Mouse (Mus musculus) kidney, adult 8-10 months (tissue): ENCODE data around the gene Gm11084.
"Not testable (repeated sequence)": the region's sequence is repeated elsewhere in the genome, so short reads cannot be mapped to it uniquely, and the experiment has no call there.

Experiments used
- DNase-seq, 2 experiments: peaks; one replicate each; pipeline ENCODE4 v3.0.0; 2022

Gm11084 gene

DNA sequence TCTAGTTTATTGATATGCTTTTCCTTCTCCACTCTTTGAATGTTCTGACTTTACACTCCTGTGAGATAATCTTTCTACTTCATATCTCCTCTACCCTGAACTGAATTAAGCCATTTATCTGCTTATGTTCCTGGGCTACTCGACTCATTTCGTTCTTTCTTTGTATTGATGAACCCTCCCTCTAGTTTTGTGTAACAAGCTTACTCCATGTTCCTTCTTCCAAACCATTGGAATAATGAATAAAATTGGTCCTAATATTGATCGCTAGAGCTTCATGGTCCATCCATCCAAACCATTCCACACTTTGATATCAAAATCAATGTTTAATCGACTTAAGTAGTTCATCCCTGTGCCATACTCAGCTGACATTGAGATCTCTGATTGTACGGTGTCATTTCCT, at the start of gene Gm11084:
Gene Gm11084, minus strand, starts transcription at position 101 of the 400 bp plus-strand sequence.
- DNase-seq: no peak

DNA sequence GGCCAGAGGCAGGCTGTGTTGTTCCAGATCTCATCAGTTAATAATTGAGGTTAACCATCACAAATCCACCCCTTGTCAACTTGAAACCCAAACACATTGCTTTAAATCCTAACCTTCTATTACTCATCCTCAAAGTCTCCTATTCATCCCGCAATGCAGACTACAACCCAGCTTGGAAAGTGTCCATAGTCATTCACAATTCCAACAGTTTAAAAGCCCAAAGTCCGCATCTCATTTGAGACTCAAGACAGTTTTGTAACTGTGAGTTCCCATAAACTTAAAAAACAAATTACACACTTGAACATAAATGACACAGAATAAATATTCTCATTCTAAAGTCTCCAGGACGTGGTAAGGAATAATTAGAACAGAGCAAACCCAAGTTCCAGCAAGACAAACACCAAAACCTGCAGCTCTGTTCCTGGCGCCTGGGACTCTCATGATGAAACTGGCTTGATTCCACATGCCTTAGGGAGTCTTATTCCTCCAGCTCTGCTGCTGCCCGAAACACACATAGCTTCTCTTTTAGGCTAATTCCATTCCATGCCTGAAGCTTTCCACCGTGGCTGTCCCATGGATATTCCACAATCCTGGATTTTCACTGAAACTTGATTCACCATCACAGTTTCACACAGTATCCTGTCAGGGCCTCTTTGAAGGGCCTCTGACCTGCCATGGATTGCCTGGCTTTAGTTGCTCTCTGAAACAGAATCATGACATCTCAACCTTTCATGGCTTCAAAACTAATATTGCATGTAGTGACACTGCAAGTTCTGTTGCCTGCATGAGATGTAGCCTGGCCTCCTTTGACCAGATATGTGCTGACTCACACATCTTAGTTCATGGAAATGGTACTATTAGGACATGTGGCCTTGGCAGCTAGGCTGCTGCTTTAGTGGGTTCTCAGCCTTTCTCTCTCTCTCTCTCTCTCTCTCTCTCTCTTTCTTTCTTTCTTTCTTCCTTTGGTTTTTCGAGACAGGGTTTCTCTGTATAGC, 44.8 kb upstream of the Gm11084 start:
- no peak for DNase-seq

DNA sequence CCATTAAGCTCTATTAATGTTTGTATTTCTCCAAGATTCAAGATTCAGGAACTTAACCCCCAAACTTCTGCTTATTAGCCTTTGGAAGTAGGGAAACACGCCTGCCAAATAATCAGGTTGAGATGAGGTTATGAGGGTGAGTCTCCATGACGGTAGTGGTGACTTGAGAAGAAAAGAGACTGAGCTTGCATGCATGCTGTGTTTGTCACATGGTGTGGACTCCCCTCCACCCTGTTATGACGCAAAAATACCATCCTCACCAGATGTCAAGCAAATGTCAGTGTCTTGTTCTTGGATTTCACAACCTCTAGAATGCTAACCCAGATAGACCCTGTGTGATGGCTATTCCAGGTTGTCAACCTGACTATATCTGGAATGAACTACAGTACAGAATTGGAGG, 43.3 kb upstream of the Gm11084 start:
- DNase-seq: no peak

DNA sequence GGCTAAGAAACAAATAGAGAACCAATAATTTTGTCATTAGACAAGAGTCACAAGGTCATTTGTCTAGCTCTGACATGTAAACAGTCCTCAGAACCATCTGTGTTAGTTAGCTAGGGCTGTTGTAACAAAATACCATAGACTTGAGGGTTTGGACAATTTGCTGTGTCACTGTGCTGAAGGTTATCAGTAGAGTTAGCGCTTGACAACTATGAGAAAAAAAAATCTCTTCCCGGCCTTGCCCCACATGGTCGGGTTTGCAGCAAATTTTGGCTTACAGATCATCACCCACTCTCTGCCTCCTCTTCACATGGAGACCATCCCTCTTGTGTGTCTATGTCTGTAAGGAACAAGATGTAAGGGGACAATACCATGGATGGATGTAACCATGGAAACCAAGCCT, 41.5 kb upstream of the Gm11084 start:
- DNase-seq: no peak

DNA sequence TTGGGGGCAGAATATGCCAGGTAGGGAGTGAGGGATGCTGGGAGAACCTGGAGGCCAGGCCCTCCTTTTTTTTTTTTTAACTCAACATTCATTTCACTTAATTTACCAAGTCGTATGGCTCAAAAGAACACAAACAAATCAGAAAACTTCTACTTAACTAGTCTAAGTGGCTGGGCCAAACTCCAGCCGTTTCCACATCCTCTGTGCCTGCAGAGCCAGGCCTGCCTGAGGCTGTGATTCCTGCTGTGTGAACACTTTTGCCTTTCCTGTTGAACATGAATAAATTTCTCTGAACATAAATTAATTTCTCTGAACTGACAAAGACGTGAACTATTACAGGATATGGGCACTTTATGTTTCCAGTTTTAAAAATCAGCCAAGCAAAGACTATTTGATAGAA, 40.6 kb upstream of the Gm11084 start:
- no peak for DNase-seq

DNA sequence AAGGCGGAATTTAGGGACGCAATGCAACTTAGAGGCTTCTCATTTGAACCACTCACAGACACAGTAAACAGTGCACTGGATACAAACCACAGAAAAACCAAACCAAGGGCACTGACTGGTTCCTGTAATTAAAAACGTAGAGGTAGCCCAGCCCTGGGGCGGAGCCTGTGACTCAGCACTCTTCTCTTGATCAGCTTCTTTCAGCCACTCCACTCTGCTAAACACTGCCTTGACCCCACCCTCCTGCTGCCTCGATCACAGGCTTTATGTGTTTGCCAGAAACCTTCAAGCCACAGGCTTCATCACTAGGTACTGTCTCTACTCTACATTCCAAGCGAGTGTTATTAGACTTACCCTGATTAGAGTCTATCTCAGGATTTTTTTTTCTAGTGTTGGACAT, 37.3 kb upstream of the Gm11084 start:
- no peak for DNase-seq

DNA sequence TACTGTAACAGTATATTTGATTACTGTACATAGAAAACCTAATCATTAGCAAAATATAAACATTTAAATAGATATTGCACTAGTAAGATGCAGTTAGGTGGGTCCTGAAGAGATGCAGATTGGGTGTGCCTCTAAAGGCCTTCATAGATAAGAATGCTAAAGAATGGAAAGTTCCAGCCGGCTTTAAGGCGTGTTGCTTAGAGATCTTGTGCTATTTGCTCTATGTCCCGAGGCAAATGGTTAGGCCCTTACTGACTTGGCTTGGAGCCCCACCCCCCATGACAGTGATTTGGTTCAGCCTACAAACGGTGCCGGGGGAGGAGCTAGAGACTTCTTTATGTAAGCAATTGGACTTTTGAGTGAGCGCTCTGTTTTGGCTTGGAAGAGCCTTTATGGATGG, 34.5 kb upstream of the Gm11084 start:
- DNase-seq: no peak

DNA sequence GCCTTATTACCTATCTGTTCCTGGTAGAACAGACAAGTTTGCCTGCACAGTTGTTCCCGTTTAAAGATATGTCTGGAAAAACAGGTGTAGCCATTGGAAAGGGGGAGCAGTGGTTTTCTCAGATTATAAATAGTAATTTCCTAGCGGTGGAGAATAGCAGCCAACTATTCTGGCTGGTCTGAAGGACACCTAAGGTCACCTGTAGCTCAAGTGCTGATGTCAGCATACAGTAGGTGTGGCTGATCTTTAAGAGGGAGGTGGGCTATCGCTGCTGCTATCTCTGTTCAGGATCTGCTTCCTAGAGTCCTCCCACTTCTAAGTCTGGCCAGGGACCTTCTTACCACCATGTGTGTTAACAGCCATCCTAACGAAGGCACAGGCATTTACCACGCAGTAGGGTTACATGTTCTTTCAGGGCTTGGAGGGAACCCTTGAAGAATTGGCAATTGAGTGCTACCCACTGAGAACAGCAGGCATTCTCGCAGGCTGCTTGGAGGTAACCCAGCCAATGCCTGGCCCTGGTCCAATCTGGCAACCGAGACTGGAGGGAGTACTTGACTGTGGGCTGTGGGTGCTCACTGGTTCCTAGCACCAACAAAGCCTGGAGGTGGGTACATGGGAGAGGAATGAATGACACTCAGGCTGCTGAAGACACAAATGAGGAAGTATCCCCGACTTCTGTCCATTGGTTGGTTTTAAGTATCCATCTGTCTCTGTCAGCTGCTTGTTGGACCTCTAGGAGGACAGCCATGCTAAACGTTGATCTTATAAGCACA, 33.0 kb upstream of the Gm11084 start:
- peak; percentile 14 to 31 for DNase-seq

DNA sequence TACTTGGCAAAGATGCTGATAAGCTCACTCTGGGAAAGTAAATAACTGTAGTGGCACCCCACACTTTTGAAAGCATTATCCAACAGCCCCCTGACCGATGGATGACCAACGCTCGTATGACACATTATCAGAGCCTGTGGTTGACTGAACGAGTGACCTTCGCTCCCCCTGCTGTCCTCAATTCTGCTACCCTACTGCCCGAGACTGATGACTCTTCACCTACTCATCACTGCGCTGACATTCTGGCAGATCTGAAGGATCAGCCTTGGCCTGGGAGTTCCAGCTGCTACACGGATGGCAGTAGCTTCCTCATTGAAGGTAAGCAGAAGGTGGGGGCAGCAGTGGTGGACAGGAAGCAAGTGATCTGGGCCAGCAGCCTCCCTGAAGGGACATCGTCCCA, 27.5 kb upstream of the Gm11084 start:
- not testable (repeated sequence) for DNase-seq

DNA sequence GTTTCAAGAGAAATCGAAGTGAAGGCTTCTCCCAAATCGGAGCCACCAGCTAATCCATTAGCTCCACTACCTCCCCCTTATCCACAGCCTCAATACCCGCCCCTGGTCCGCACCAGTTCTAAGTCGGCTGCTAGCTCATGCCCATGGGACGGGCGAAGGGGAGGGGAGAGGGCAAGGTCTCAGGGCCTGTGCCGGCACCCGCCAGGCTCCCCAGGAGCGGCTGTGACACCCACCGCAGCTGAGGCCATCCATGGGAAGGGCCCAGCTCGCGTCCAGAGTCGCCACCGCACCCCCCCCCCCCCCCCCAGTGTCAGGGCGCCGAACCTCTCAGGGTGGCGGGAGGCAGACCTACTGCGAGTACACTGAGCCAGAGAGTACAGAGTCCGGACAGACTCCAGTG, 26.1 kb upstream of the Gm11084 start:
- no peak for DNase-seq

DNA sequence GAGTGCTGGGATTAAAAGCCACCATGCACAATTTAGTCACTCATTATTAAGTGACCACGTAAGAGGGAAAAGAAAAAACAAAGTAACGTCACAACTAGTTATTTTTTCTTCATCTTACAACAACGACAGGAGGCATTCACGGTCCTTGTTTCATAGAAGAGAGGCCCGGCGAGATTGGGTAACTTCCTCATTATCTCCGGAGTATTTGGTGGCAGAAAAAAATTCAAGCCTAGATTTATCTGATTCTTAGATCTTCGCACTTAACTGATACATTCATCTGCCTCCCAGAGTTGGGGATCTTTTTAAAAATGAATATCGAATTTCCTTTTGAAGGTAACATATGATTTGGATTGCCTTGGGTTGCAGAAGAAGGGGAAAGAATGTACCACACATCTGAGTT, 21.0 kb upstream of the Gm11084 start:
- no peak for DNase-seq

DNA sequence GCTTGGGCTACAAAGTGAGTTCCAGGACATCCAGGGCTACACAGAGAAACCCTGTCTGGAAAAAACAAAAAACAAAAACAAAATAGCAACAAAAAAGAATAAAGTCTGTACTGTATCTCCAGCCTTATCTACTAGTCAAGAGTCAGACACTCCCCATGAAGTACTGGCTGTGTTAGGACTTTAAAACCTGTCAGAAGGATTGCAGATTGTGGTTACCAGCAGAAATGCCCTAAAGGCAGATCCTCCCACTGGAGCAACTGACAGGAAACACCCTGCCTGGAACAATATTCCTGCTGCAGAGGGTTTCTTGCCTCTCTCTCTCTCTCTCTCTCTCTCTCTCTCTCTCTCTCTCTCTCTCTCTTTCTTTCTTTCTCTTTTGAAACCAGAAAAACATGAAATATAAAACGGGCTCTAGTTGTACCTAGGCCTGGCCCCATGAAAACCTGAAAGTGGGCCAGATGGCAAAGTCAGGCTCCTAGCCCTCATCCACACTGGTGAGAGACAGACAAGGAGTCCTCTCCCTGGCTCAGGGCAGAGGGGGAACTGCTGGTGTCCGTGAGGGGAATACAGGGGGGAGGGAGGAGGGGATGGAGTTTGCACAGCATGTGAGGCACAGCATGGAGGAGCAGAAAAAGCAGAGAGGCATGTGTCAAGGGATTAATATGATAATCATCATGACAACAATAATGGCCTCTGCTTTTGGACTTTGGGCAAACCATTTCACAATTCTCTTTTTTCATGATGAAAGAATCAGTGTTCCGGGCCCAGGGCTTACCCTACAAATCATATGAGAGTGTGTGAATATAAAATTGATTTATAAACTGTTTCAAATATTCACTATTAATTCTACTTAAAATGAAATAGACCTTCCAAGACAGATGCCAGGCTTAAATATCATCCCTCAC, 19.3 kb upstream of the Gm11084 start:
- DNase-seq: no peak

DNA sequence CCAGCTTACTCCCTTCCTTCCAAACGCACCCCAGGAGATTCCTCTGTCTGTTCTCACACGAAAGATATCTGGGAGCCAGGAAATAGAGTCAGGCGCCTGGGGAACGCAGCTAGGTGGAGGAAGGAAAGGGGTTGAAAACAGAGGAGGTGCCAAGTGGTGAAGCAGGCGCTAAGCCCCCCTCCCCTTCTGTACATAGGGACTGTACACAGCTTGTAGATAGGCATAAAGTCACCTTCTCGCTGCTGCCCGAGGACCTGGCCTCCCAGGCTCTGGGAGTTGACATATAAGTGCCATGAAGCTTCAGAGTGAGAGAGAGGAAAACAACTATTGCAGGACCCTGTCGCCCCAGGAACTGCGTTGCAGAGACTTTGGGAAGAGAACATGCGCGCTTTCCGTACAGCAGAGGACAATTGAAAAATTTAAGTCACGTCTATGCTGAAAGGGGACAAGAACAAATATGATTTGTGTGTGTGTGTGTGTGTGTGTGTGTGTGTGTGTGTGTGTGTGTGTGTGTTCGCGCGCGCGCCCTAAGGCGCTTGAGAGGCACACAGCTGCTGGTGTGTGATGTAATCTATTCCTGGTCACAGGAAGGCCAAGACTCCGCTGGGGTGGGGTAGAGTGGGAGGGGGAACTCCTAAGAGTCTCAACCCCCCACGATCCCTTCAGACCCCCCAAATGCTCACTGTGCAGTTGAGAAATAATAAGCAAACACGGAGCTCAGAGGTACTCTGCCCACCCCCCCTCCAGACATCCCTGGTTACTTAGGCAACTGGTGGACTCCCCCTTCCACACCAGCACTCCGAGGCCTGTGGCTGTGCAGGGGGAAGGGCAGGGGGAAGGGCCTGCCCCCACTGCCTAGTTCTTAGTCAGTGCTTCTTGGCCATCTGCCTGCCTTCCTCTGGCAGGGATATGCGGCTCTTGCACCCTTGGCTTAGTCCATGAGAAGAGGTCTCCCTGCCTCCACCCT, 17.5 kb upstream of the Gm11084 start:
- peak; percentile 38 to 47 for DNase-seq

DNA sequence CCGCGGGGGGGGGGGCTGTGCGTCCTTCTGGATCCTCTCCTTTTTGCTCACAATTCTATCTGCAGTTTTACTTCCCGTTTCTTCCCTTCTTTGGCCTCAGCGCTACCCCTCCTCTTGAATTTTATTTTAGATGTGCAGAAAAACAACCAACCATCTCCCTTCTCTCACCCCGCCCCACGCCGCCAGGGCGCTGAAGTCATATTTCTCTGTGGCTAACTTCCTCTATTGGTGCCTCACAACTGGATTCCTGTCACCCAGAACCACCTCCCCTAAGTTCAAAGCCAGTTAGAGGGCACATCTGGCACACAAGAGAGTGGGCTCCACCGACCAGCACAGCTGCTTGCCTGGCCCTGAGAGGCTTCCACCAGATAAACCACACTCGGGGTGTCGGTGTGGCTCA, 16.5 kb upstream of the Gm11084 start:
- DNase-seq: peak in 1 of 2 experiments; percentile 15

DNA sequence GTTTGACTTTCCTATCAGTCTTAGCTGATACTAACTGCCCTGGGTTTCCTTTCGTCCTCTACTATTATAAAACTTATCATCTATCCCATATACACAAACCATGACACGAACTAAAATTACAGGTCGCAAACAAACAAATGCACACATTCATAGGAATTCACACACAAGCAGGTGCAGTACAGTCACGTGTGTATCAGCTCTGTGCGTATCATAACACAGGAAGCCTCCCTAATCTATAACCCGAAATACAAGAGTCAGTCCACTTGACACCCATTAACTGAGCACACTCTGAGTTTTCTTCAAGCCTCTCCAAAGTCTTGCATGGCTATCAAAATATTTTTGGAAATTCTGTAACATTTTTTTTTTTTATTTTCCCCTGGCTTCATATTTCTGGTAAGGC, 15.9 kb upstream of the Gm11084 start:
- no peak for DNase-seq

DNA sequence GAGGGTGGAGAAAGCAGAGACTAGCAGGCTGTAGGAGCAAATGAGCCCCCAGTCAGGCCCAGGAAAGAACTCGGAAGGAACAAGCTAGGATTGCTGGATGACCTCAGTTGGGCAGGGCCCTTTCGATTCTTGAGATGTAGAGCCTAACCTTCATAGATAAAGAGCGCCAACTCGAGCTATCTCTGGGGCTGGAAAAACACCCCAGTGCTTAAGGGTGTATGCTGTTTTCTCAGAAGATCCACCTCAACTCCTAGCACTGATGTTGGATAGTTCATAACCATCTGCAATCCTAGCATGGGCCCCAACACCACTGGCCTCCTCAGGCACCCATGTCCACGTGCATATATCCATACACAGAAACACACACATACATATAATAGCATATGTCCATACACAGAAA, 15.5 kb upstream of the Gm11084 start:
- DNase-seq: no peak

DNA sequence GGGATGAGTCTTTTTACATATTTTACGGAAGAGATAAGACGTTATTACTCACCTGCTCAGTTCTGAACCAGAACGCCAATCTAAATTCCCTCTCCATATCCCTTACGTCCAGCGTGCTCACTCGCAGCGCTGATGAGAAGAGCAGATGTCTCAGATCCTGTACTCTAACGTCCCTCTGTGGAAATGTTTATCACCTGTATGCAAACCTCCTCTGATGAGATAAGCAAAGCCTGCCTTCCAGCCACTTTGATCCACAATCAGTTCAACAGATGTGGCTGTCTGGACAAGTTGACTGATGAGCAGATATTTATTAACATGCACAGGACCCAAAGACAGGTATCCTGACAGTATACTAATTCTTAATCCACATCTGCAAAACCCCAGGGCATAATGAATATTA, 13.7 kb upstream of the Gm11084 start:
- no peak for DNase-seq

DNA sequence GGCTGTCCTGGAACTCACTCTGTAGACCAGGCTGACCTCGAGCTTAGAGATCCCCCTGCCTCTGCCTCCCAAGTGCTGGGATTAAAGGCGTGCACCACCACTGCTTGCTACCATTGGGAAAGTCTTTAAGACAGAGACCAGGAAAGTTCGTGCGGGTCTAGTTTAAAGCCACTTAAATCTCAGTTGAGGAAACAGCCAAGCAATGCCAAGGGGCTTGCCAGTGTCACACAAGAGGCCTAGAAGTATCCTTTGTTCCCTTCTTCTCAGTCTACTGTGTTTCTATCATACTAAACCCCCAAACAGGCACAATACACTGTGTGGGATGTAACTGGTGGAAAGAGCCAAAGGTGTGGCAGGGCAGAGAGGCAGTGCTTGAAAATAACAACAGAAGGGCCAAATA, 11.1 kb upstream of the Gm11084 start:
- no peak for DNase-seq

DNA sequence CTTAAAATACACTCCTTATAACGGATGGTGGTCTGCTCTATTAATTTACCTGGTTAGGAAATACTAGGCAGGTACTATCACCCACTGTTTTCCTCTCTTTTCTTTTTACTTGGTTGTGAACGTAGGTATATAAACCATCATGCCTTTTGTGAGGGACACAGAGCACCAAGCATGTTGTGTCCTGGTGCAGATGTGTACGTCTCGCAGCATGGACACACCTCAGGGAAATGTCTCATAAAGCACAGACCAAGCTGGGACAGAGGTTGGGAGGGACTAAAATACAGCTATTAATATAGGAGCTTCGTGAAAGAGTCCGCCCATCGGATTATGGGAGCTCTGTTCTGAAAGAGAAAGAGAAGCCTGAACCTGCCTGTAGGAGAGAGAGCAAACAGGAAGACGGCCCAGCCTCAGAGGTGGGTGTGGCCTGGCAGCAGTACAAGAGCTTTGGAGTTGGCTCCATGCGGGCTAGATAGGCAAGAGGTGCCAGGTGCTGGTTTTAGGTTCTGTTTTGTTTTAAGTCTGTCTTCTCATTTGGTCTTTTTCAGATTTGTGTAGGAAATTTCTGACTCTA, 10.4 kb upstream of the Gm11084 start:
- DNase-seq: peak; percentile 43 to 53

DNA sequence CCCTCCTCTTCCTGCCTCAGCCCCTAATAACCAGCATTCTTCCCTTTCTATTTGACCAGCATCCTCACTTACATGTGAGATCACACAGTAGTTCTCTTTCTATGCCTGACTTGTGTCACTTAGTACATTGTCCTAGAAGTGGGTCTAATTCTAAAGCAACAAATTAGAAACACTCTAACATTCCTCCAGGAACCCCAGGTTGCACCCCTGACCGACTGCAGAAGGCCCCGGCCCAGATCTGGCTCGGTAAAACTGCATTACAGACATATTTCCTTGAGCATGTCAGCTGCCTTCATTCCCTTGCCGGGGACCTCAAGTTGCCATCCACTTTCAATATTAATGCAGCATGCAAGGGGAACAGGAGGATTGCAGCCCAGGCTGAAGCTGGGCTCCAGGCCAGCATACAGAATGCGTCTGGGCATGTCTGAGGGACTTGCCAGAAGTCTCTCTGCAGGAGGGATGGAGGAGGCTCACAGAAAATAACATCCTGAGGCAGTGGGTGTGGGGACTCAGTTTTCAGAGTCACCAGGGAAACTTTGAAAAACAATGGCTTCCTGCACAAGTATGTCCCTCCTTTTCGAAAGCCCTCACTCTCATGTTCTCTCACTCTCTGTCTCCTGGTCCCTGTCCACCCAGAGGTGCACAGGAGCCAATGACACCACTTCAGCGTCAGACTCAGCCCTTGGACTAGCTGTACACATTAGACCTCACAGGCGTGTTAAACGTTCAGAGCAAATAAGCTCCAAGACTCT, 9.0 kb upstream of the Gm11084 start:
- DNase-seq: peak; percentile 34 to 45

DNA sequence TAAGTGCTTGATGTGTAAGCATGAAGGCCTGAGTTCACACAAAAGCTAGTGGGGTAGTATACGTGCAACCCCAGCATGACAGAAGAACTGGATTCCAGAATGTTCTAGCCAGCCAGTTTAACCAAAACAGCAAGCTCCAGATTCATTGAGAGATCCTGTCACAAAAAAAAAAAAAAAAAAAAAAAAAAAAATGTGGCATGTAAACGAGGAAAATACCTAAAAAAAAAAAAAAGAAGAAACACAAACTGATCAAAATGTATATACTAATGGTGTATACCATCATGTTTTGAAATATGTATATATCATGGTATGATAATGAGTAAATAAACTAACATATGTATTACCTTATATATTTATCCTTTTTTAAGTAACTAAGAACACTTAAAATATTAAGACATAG, 7.6 kb upstream of the Gm11084 start:
- no peak for DNase-seq
